Mouse (Mus musculus) CH12.LX (cell line): ENCODE measurements around the gene Rtn2.

ENCODE experiments used
- BHLHE40 ChIP-seq: IDR thresholded peaks from 2 replicates; pipeline ENCODE4 v1.6.1; 2011; ENCODE audit warnings: mild to moderate bottlenecking, low read depth, low read length, improper control_type of control experiment
- CTCF ChIP-seq, 2 experiments: IDR thresholded peaks in 1 of 2; conservative IDR thresholded peaks in 1 of 2; 2 replicates each; pipeline ENCODE4 v1.5.1; 2011 to 2012; ENCODE audit warnings: low read depth in 2 of 2, low read length in 2 of 2, improper control_type of control experiment in 1 of 2, inconsistent platforms in 1 of 2, mild to moderate bottlenecking in 1 of 2, moderate library complexity in 1 of 2
- HCFC1 ChIP-seq: IDR thresholded peaks from 2 replicates; pipeline ENCODE4 v1.6.1; 2012; ENCODE audit warnings: low read depth, mild to moderate bottlenecking, inconsistent platforms, low read length, improper control_type of control experiment
- MEF2A ChIP-seq: IDR thresholded peaks from 2 replicates; pipeline ENCODE4 v1.6.1; 2014; ENCODE audit warnings: low read depth, mild to moderate bottlenecking, inconsistent platforms, low read length, improper control_type of control experiment, borderline replicate concordance
- NRF1 ChIP-seq: IDR thresholded peaks from 2 replicates; pipeline ENCODE4 v1.6.1; 2014; ENCODE audit warnings: low read depth, mild to moderate bottlenecking, inconsistent platforms, low read length, improper control_type of control experiment, moderate library complexity
- POLR2A ChIP-seq: IDR thresholded peaks from 2 replicates; pipeline ENCODE4 v1.6.1; 2011; ENCODE audit warnings: low read depth, mild to moderate bottlenecking, improper control_type of control experiment, low read length
- SMC3 ChIP-seq: IDR thresholded peaks from 2 replicates; pipeline ENCODE4 v1.6.1; 2011; ENCODE audit warnings: low read depth, low read length, improper control_type of control experiment
- TCF12 ChIP-seq: IDR thresholded peaks from 2 replicates; pipeline ENCODE4 v1.6.1; 2014; ENCODE audit warnings: low read depth, mild to moderate bottlenecking, inconsistent platforms, low read length, improper control_type of control experiment
- ZC3H11A ChIP-seq: IDR thresholded peaks from 2 replicates; pipeline ENCODE4 v1.6.1; 2012; ENCODE audit warnings: low read depth, mild to moderate bottlenecking, inconsistent platforms, low read length, improper control_type of control experiment

GRCm38 (mm10) chr7:19311991-19312390 lies 29.6 kb downstream of the Rtn2 start:
- no peak for TF ChIP-seq SMC3
- TF ChIP-seq CTCF (conservative IDR thresholded peaks at IDR 0.05 in 1 of 2, IDR thresholded peaks at IDR 0.05 in 1 of 2; ENCODE audit: low read depth in 2 of 2, low read length in 2 of 2) = no peak
- TF ChIP-seq TCF12 = no peak
- TF ChIP-seq NRF1 = no peak
- TF ChIP-seq MEF2A = no peak
- no peak for TF ChIP-seq HCFC1
- TF ChIP-seq POLR2A = no peak
- no peak for TF ChIP-seq BHLHE40
- no peak for TF ChIP-seq ZC3H11A
